Mouse (Mus musculus): ENCODE data around the gene Pik3ap1. TPM values are rescaled to one million over a fixed set of nuclear protein-coding genes. Genes with fewer than 3 reads are reported as not detected.

Pik3ap1 gene
- total RNA-seq, 2 experiments from 2014 or later = 2.2 to 2.7 TPM

GRCm38 (mm10) chr19:41284515-41284914, 100.4 kb downstream of the Pik3ap1 start:
- no peak for DNase-seq (ENCODE audit: extremely low spot score in 1 of 2, low spot score in 1 of 2)

- DNase-seq (ENCODE audit: extremely low spot score in 1 of 2, low spot score in 1 of 2) = no peak
Observed at GRCm38 (mm10) chr19:41282718-41283117, 102.2 kb downstream of the Pik3ap1 start.

GRCm38 (mm10) chr19:41282216-41282615, 102.7 kb downstream of the Pik3ap1 start:
- DNase-seq (ENCODE audit: extremely low spot score in 1 of 2, low spot score in 1 of 2) = no peak

GRCm38 (mm10) chr19:41279724-41280244, 105.1 kb downstream of the Pik3ap1 start:
- no peak for DNase-seq (ENCODE audit: extremely low spot score in 1 of 2, low spot score in 1 of 2)

- DNase-seq (ENCODE audit: extremely low spot score in 1 of 2, low spot score in 1 of 2) = no peak
Observed at GRCm38 (mm10) chr19:41278606-41279005, 106.3 kb downstream of the Pik3ap1 start.

GRCm38 (mm10) chr19:41275588-41275987, 109.3 kb downstream of the Pik3ap1 start:
- DNase-seq (ENCODE audit: extremely low spot score in 1 of 2, low spot score in 1 of 2) = no peak

- no peak for DNase-seq (ENCODE audit: extremely low spot score in 1 of 2, low spot score in 1 of 2)
Observed at GRCm38 (mm10) chr19:41270906-41271305, 114.0 kb downstream of the Pik3ap1 start.

GRCm38 (mm10) chr19:41270151-41270727, 114.7 kb downstream of the Pik3ap1 start:
- peak in 1 of 2 experiments; percentile 6 for DNase-seq (ENCODE audit: extremely low spot score in 1 of 2, low spot score in 1 of 2)

GRCm38 (mm10) chr19:41266251-41266901, 118.5 kb downstream of the Pik3ap1 start:
- no peak for DNase-seq (ENCODE audit: extremely low spot score in 1 of 2, low spot score in 1 of 2)

GRCm38 (mm10) chr19:41264331-41264799, 120.5 kb downstream of the Pik3ap1 start:
- DNase-seq (ENCODE audit: extremely low spot score in 1 of 2, low spot score in 1 of 2) = no peak

GRCm38 (mm10) chr19:41263630-41264295, 121.1 kb downstream of the Pik3ap1 start, which contains the start of gene Tm9sf3:
Gene Tm9sf3, minus strand, starts transcription at chr19:41263997.
- peak; percentile 79 to 81 for DNase-seq (ENCODE audit: extremely low spot score in 1 of 2, low spot score in 1 of 2)

- peak; percentile 42 to 63 for DNase-seq (ENCODE audit: extremely low spot score in 1 of 2, low spot score in 1 of 2)
Observed at GRCm38 (mm10) chr19:41262712-41263629, 121.9 kb downstream of the Pik3ap1 start.

GRCm38 (mm10) chr19:41260736-41261135, 124.2 kb downstream of the Pik3ap1 start:
- DNase-seq (ENCODE audit: extremely low spot score in 1 of 2, low spot score in 1 of 2) = no peak

GRCm38 (mm10) chr19:41259256-41259655, 125.6 kb downstream of the Pik3ap1 start:
- no peak for DNase-seq (ENCODE audit: extremely low spot score in 1 of 2, low spot score in 1 of 2)

GRCm38 (mm10) chr19:41258707-41259106, 126.2 kb downstream of the Pik3ap1 start:
- DNase-seq (ENCODE audit: extremely low spot score in 1 of 2, low spot score in 1 of 2) = peak in 1 of 2 experiments; percentile 37

GRCm38 (mm10) chr19:41254584-41254983, 130.3 kb downstream of the Pik3ap1 start:
- DNase-seq (ENCODE audit: extremely low spot score in 1 of 2, low spot score in 1 of 2) = no peak

- DNase-seq (ENCODE audit: extremely low spot score in 1 of 2, low spot score in 1 of 2) = no peak
Observed at GRCm38 (mm10) chr19:41248968-41249367, 135.9 kb downstream of the Pik3ap1 start.

GRCm38 (mm10) chr19:41248271-41248670, 136.6 kb downstream of the Pik3ap1 start:
- no peak for DNase-seq (ENCODE audit: extremely low spot score in 1 of 2, low spot score in 1 of 2)

- no peak for DNase-seq (ENCODE audit: extremely low spot score in 1 of 2, low spot score in 1 of 2)
Observed at GRCm38 (mm10) chr19:41246271-41246670, 138.6 kb downstream of the Pik3ap1 start.

GRCm38 (mm10) chr19:41244581-41244980, 140.3 kb downstream of the Pik3ap1 start:
- peak; percentile 29 to 73 for DNase-seq (ENCODE audit: extremely low spot score in 1 of 2, low spot score in 1 of 2)
